Mouse (Mus musculus): ENCODE results near the gene Lrrc66. TPM values are rescaled to one million over a fixed set of nuclear protein-coding genes. Genes with fewer than 3 reads are reported as not detected.

Lrrc66 gene
- total RNA-seq, 1 experiment: not detected

GRCm38 (mm10) chr5:73627991-73628390 is 4.3 kb downstream of the Lrrc66 start:
- DNase-seq (ENCODE audit: low read depth, low spot score): no peak
- H3K4me3 ChIP-seq (ENCODE audit: insufficient read depth in 1 of 2, low read depth in 1 of 2, low read length in 2 of 2, poor library complexity in 1 of 2, severe bottlenecking in 1 of 2): no peak overlapping the region
- no peaks in the 10 kb centered on the region for H3K36me3 ChIP-seq (ENCODE audit: control insufficient read depth, insufficient read depth, low read length, poor library complexity, severe bottlenecking)
- no peaks in the 10 kb centered on the region for H3K9me3 ChIP-seq (ENCODE audit: control insufficient read depth, insufficient read depth, low read depth, low read length)
- no peak overlapping the region for H3K27ac ChIP-seq (ENCODE audit: insufficient read depth, low read depth, low read length, poor library complexity, severe bottlenecking)
- TF ChIP-seq ZNF384 (IDR thresholded peaks at IDR 0.05; ENCODE audit: low read depth, low read length) (no peak), HCFC1 (IDR thresholded peaks at IDR 0.05; ENCODE audit: borderline replicate concordance, insufficient read depth, low read length) (no peak), ZC3H11A (IDR thresholded peaks at IDR 0.05; ENCODE audit: borderline replicate concordance, low read depth, low read length) (no peak), CHD2 (IDR thresholded peaks at IDR 0.05; ENCODE audit: low read depth, low read length) (no peak), MAFK (IDR thresholded peaks at IDR 0.05; ENCODE audit: insufficient read depth, low read depth, low read length) (no peak)
- H3K4me1 ChIP-seq (ENCODE audit: control insufficient read depth in 2 of 2, insufficient read depth in 2 of 2, low read length in 2 of 2, poor library complexity in 1 of 2): peaks cover 0 to 2% of the 10 kb centered on the region in 2 experiments; a peak in 1 of 4 replicates
- in situ Hi-C loops (cut with MboI; ENCODE audit: low sequenced_read_pairs in 2 of 2, unreplicated experiment in 2 of 2): no loop called here
- no peak overlapping the region for H3K9ac ChIP-seq (ENCODE audit: insufficient read depth, low read depth, low read length, poor library complexity, severe bottlenecking)

- Histone ChIP-seq H3K36me3 (ENCODE audit: control insufficient read depth, insufficient read depth, low read length, poor library complexity, severe bottlenecking) (no peaks in the 10 kb centered on the region), H3K9ac (ENCODE audit: insufficient read depth, low read depth, low read length, poor library complexity, severe bottlenecking) (no peak overlapping the region), H3K9me3 (ENCODE audit: control insufficient read depth, insufficient read depth, low read depth, low read length) (no peaks in the 10 kb centered on the region), H3K4me1 (ENCODE audit: control insufficient read depth in 2 of 2, insufficient read depth in 2 of 2, low read length in 2 of 2, poor library complexity in 1 of 2) (no peaks in the 10 kb centered on the region), H3K27ac (ENCODE audit: insufficient read depth, low read depth, low read length, poor library complexity, severe bottlenecking) (no peak overlapping the region), H3K4me3 (ENCODE audit: insufficient read depth in 1 of 2, low read depth in 1 of 2, low read length in 2 of 2, poor library complexity in 1 of 2, severe bottlenecking in 1 of 2) (no peak overlapping the region)
- DNase-seq (ENCODE audit: low read depth, low spot score): no peak
- in situ Hi-C loops (cut with MboI; ENCODE audit: low sequenced_read_pairs in 2 of 2, unreplicated experiment in 2 of 2): no loop called here
- TF ChIP-seq MAFK (IDR thresholded peaks at IDR 0.05; ENCODE audit: insufficient read depth, low read depth, low read length) (no peak), CHD2 (IDR thresholded peaks at IDR 0.05; ENCODE audit: low read depth, low read length) (no peak), ZC3H11A (IDR thresholded peaks at IDR 0.05; ENCODE audit: borderline replicate concordance, low read depth, low read length) (no peak), ZNF384 (IDR thresholded peaks at IDR 0.05; ENCODE audit: low read depth, low read length) (no peak), HCFC1 (IDR thresholded peaks at IDR 0.05; ENCODE audit: borderline replicate concordance, insufficient read depth, low read length) (no peak)
Observed at GRCm38 (mm10) chr5:73627559-73627958, 4.8 kb downstream of the Lrrc66 start.

GRCm38 (mm10) chr5:73626842-73627241 is 5.5 kb downstream of the Lrrc66 start:
- TF ChIP-seq HCFC1 (IDR thresholded peaks at IDR 0.05; ENCODE audit: borderline replicate concordance, insufficient read depth, low read length): no peak
- Histone ChIP-seq H3K9ac (ENCODE audit: insufficient read depth, low read depth, low read length, poor library complexity, severe bottlenecking) (no peak overlapping the region), H3K4me1 (ENCODE audit: control insufficient read depth in 2 of 2, insufficient read depth in 2 of 2, low read length in 2 of 2, poor library complexity in 1 of 2) (no peaks in the 10 kb centered on the region), H3K4me3 (ENCODE audit: insufficient read depth in 1 of 2, low read depth in 1 of 2, low read length in 2 of 2, poor library complexity in 1 of 2, severe bottlenecking in 1 of 2) (no peak overlapping the region), H3K9me3 (ENCODE audit: control insufficient read depth, insufficient read depth, low read depth, low read length) (no peaks in the 10 kb centered on the region), H3K27ac (ENCODE audit: insufficient read depth, low read depth, low read length, poor library complexity, severe bottlenecking) (no peak overlapping the region), H3K36me3 (ENCODE audit: control insufficient read depth, insufficient read depth, low read length, poor library complexity, severe bottlenecking) (no peaks in the 10 kb centered on the region)
- in situ Hi-C loops (cut with MboI; ENCODE audit: low sequenced_read_pairs in 2 of 2, unreplicated experiment in 2 of 2): no loop called here
- DNase-seq (ENCODE audit: low read depth, low spot score): no peak

- Histone ChIP-seq H3K4me3 (ENCODE audit: insufficient read depth in 1 of 2, low read depth in 1 of 2, low read length in 2 of 2, poor library complexity in 1 of 2, severe bottlenecking in 1 of 2) (no peak overlapping the region), H3K27ac (ENCODE audit: insufficient read depth, low read depth, low read length, poor library complexity, severe bottlenecking) (no peak overlapping the region), H3K36me3 (ENCODE audit: control insufficient read depth, insufficient read depth, low read length, poor library complexity, severe bottlenecking) (no peaks in the 10 kb centered on the region), H3K9me3 (ENCODE audit: control insufficient read depth, insufficient read depth, low read depth, low read length) (no peaks in the 10 kb centered on the region), H3K4me1 (ENCODE audit: control insufficient read depth in 2 of 2, insufficient read depth in 2 of 2, low read length in 2 of 2, poor library complexity in 1 of 2) (no peaks in the 10 kb centered on the region), H3K9ac (ENCODE audit: insufficient read depth, low read depth, low read length, poor library complexity, severe bottlenecking) (no peak overlapping the region)
- in situ Hi-C loops (cut with MboI; ENCODE audit: low sequenced_read_pairs in 2 of 2, unreplicated experiment in 2 of 2): no loop called here
- no peak for DNase-seq (ENCODE audit: low read depth, low spot score)
- TF ChIP-seq MAFK (IDR thresholded peaks at IDR 0.05; ENCODE audit: insufficient read depth, low read depth, low read length): no peak
- TF ChIP-seq HCFC1 (IDR thresholded peaks at IDR 0.05; ENCODE audit: borderline replicate concordance, insufficient read depth, low read length): no peak
- no peak for TF ChIP-seq ZNF384 (IDR thresholded peaks at IDR 0.05; ENCODE audit: low read depth, low read length)
- TF ChIP-seq ZC3H11A (IDR thresholded peaks at IDR 0.05; ENCODE audit: borderline replicate concordance, low read depth, low read length): no peak
- TF ChIP-seq CHD2 (IDR thresholded peaks at IDR 0.05; ENCODE audit: low read depth, low read length): no peak
Observed at GRCm38 (mm10) chr5:73625505-73625904, 6.8 kb downstream of the Lrrc66 start.

- no peak for TF ChIP-seq ZC3H11A (IDR thresholded peaks at IDR 0.05; ENCODE audit: borderline replicate concordance, low read depth, low read length)
- no peak for TF ChIP-seq ZNF384 (IDR thresholded peaks at IDR 0.05; ENCODE audit: low read depth, low read length)
- no peak for TF ChIP-seq HCFC1 (IDR thresholded peaks at IDR 0.05; ENCODE audit: borderline replicate concordance, insufficient read depth, low read length)
- no peak for TF ChIP-seq MAFK (IDR thresholded peaks at IDR 0.05; ENCODE audit: insufficient read depth, low read depth, low read length)
- no peak for TF ChIP-seq CHD2 (IDR thresholded peaks at IDR 0.05; ENCODE audit: low read depth, low read length)
- in situ Hi-C loops (cut with MboI; ENCODE audit: low sequenced_read_pairs in 2 of 2, unreplicated experiment in 2 of 2): no loop called here
- no peak for DNase-seq (ENCODE audit: low read depth, low spot score)
- no peaks in the 10 kb centered on the region for H3K9me3 ChIP-seq (ENCODE audit: control insufficient read depth, insufficient read depth, low read depth, low read length)
- H3K36me3 ChIP-seq (ENCODE audit: control insufficient read depth, insufficient read depth, low read length, poor library complexity, severe bottlenecking): no peaks in the 10 kb centered on the region
- no peak overlapping the region for H3K27ac ChIP-seq (ENCODE audit: insufficient read depth, low read depth, low read length, poor library complexity, severe bottlenecking)
- H3K9ac ChIP-seq (ENCODE audit: insufficient read depth, low read depth, low read length, poor library complexity, severe bottlenecking): no peak overlapping the region
- H3K4me3 ChIP-seq (ENCODE audit: insufficient read depth in 1 of 2, low read depth in 1 of 2, low read length in 2 of 2, poor library complexity in 1 of 2, severe bottlenecking in 1 of 2): no peak overlapping the region
- H3K4me1 ChIP-seq (ENCODE audit: control insufficient read depth in 2 of 2, insufficient read depth in 2 of 2, low read length in 2 of 2, poor library complexity in 1 of 2): no peaks in the 10 kb centered on the region
Observed at GRCm38 (mm10) chr5:73618969-73619368, 13.4 kb downstream of the Lrrc66 start.

All from ES-E14 (cell line).